Mouse (Mus musculus) 3134 (cell line): ENCODE results near the gene Gpx1.
"Not testable (repeated sequence)": the region's sequence is repeated elsewhere in the genome, so short reads cannot be mapped to it uniquely, and the experiment has no call there.

ENCODE experiments used
- DNase-seq: peaks from one replicate; pipeline ENCODE4 v3.0.0-alpha.2; 2011; ENCODE audit warnings: low spot score; ENCODE audit not compliant: insufficient read length; ENCODE audit errors: extremely low read depth

Gene Gpx1

GRCm38 (mm10) chr9:108338886-108339781, at the start of gene Gpx1:
TSS of gene Gpx1 (plus strand) at chr9:108338903.
- DNase-seq, result peak; percentile 92

DNA sequence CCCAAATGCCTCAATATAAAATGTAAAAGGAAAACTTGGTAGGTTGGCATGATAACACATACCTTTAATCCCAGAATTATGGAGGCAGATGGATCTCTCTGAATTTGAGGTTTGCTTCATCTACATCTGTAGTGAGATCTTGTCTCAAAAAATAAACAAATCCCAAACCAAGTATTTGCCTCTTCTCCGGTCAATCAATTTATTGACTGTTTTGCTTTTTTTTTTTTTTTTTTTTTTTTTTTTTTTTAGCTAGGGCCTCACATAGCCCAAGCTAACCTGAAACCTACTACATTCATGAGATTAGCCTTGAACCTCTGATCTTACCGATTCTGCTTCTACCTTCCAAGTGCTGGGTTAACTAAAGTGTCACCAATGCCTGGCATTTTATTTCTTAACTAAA, 49.4 kb upstream of the Gpx1 start:
- no peak for DNase-seq

DNA sequence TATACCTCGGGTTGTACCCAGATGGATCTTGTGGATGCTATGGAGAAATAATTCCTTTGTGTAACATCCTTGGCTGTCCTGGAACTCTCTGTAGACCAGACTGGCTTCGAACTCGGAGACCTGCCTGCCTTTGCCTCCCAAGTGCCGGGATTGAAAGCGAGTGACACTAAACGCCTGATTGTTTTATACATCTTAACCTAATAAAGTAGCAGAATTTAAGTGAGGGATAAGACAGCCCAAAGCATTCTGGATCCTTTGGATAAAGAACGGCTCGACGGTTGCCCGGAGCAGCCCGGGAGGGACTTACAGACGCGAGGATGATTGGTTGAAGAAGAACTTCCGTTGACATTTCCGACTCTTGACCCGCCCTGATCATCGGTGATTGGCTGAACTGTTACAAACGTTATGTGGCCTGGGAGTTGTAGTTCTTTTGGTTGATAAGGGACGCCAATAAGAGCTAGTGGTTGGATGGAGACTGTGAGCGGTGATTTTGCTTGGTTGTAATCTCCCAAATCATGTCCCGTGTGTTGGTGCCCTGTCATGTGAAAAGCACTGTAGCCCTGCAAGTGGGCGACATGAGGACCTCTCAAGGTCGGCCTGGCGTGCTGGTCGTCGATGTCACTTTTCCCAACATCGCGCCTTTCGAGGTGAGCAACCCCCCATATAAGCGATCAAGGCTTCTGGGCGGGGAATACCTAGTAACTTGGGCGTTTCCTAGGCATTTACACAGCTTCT, 48.5 kb upstream of the Gpx1 start, which contains the start of gene Nicn1:
TSS of gene Nicn1 (plus strand) at position 414 of the 735 bp plus-strand sequence.
- DNase-seq, result peak; percentile 86

GRCm38 (mm10) chr9:108290773-108291172, 47.9 kb upstream of the Gpx1 start:
- no peak for DNase-seq

DNA sequence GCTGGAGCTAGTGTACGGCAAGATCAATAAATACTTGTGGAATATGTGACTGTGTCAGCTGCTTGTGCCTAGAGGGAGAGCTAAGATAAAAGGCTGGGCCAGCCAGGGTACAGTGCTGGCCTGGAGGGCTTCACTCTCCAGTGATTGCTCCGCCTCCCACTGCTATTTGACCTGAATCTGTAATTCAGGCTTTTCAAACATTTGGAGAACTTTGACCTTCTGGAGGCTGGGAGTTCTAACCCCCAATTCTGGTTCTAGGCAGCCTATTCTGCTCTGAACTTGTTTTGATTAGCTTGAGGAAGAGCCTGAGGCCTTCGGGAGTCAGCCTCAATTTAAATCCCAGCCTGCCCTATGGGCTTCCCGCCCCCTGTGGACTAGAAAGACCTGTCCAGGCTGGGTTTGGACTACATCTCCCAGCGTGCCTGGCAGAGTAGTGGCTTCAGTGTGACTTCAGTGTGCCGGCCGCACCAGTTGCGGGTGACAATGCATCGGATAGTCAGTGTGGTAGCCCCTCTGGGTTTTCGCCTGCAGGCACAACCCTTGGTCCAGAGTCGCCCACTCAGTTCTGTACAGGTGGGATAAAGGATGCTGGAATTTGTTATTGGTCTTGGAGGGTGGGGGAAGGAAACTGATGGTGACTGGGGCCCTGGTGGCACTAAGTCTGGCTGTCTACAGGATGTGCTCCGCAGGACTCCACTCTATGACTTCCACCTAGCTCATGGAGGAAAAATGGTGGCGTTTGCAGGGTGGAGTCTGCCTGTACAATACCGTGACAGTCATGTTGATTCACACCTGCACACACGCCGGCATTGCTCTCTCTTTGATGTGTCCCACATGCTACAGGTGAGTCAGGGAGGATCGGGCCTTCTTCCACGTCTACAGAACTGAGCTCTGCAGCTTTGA, 42.0 kb upstream of the Gpx1 start, which contains the start of gene Amt:
TSS of gene Amt (plus strand) at position 401 of the 903 bp plus-strand sequence.
- no peak for DNase-seq

DNA sequence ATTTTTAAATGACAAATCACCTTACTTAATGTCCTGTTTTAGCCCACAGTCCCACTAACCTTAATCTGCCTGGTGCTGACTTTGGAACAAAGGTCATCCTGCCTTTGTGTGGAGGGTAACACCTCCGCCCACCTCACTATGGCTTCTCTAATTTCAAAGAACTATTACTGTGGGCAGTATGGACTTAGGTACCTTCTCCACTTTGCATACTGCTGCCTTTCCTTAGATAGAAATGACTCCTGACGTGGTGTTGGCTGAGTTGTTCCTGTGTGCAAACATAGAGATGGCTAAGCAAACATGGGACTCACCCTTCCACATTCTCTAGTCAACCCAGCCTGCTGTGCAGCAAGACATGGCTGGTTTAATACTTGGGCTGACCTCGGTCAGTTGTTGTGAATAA, 36.9 kb upstream of the Gpx1 start:
- DNase-seq, result no peak

DNA sequence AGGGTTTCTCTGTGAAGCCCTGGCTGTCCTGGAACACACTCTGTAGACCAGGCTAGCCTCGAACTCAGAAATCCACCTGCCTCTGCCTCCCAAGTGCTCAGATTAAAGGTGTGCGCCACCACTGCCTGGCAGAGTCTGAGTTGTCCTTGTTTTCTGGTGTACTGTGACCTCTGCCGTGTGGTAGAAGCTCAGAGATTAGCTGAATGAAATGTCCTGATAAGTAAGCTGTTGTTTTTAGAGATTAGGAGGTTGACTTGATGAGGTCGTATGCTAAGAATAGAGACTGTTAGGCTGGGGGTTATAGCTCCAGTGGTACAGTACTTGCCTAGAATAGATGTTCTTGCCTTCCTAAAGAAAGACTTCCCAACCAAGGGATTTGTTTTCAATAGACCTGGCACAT, 34.0 kb upstream of the Gpx1 start:
- DNase-seq, result no peak

- DNase-seq, result no peak
Observed at GRCm38 (mm10) chr9:108305170-108305569, 33.5 kb upstream of the Gpx1 start.

- peak; percentile 96 for DNase-seq
Observed at GRCm38 (mm10) chr9:108305629-108306520, 32.8 kb upstream of the Gpx1 start, which contains the start of the genes Rhoa and Tcta. TSS of gene Rhoa (plus strand) at chr9:108306129. TSS of gene Tcta (minus strand) at chr9:108306160.

DNA sequence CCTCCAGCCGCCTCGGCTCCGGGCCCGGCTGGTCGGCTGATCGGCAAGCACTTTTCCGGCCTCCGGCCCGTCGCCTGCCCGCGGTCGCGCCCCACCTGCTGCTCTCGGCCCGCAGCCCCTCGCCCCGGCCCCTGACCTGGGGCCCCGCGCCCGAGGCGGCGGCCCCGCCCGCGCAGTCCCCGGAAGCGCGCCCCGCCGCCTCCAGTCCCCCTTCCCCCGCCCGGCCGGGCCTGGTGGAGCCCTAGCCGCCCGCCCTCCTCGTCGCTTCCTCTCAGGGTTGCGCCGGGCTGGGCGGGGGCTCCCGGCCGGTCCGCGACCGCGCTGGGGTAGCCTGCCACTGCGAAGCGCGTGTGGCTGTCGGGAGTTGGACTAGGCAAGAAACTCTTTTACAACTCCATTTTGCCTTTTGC, 32.1 kb upstream of the Gpx1 start:
- DNase-seq, result peak; percentile 79

DNA sequence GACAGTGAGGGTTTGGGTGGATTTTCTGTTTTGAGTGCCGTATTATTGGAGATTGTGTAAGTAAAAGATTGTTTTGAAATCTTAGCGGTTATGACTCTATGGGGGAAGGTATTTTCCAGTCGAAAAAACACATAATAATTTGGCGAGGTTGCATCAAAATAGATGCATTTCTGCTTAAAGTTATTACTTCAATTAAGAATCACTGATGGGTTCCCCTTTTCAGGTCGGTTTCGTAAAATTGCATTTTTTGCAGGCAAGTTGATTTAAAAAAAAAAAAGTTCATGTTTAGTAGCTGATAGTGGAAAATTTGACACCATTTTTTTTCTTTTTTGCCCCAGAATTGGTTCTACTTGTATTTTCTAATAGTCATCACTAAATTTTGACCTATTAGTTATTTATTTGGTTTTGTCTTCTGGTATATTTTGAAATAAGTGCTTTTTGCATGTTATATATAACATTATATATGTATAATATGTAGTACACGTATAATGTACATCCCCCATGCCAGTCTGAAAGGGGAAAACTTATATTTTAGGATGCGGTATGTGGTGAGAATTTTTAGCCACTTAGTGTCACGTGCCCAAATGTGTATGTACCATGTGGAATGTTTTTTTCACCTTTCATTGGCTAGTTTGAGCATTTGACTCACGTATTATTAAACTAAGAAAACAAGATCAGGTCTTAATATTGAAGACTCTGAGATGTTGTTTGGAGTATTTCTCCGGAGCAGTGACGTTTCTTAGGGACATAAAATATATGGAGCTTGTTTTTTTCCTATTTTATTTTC, 31.5 kb upstream of the Gpx1 start:
- DNase-seq, result no peak

GRCm38 (mm10) chr9:108308141-108308540, 30.6 kb upstream of the Gpx1 start:
- DNase-seq, result no peak

DNA sequence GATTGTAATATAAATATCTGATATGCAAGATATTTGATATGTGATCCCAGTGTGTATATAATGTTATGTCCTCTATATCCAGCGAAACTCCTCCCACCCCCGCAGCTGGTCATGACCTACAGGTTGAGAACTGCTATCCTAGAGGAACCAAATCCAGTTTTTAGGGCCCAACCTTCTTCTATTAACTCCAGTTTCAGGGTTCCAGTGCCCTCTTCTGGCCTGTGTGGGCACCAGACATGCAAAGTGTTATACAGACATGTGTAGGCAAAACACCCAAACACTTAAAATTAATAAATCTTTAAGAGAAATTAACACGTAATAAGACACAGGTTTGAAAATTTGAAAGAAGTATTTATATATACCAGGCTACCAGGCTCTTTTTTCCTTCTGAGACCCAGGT, 21.1 kb upstream of the Gpx1 start:
- DNase-seq, result no peak

GRCm38 (mm10) chr9:108318462-108318861, 20.2 kb upstream of the Gpx1 start:
- no peak for DNase-seq

GRCm38 (mm10) chr9:108322054-108322453, 16.6 kb upstream of the Gpx1 start:
- not testable (repeated sequence) for DNase-seq

- DNase-seq, result no peak
Observed at GRCm38 (mm10) chr9:108324784-108325183, 13.9 kb upstream of the Gpx1 start.

GRCm38 (mm10) chr9:108325811-108326210, 12.9 kb upstream of the Gpx1 start:
- no peak for DNase-seq

- no peak for DNase-seq
Observed at GRCm38 (mm10) chr9:108337848-108338550, 704 bp upstream of the Gpx1 start.
